Mouse (Mus musculus) heart, embryonic 13.5 days (tissue): ENCODE results near the gene Il2ra. TPM values are rescaled to one million over a fixed set of nuclear protein-coding genes. Genes with fewer than 3 reads are reported as not detected.
"Not testable (repeated sequence)": the region's sequence is repeated elsewhere in the genome, so short reads cannot be mapped to it uniquely, and the experiment has no call there.

Experiments
- ATAC-seq: fragments of 200-750 bp; cut with Nextera tagmentation; 2 replicates; pipeline ENCODE4 v1.8.0; 2017; ENCODE audit warnings: moderate TSS enrichment; ENCODE audit not compliant: insufficient number of reproducible peaks, low FRiP score, low TSS enrichment; ENCODE audit errors: extremely low read depth
- H3K27ac ChIP-seq: fragments of 300-500 bp; sonication (generic); replicated peaks from 2 replicates; pipeline ENCODE4 v1.5.1; 2015; ENCODE audit warnings: moderate library complexity, mild to moderate bottlenecking, inconsistent platforms
- H3K27me3 ChIP-seq: fragments of 300-500 bp; sonication (generic); replicated peaks from 2 replicates; pipeline ENCODE4 v1.6.1; 2015; ENCODE audit warnings: mild to moderate bottlenecking, inconsistent platforms
- H3K36me3 ChIP-seq: fragments of 300-500 bp; sonication (generic); 2 replicates; pipeline ENCODE4 v1.6.1; 2015; ENCODE audit warnings: mild to moderate bottlenecking, inconsistent platforms
- H3K4me1 ChIP-seq: fragments of 300-500 bp; sonication (generic); 2 replicates; pipeline ENCODE4 v1.6.1; 2015; ENCODE audit warnings: inconsistent platforms
- H3K4me2 ChIP-seq: fragments of 300-500 bp; sonication (generic); 2 replicates; pipeline ENCODE4 v1.6.1; 2015; ENCODE audit warnings: inconsistent platforms, mild to moderate bottlenecking, moderate library complexity
- H3K4me3 ChIP-seq: fragments of 300-500 bp; sonication (generic); 2 replicates; pipeline ENCODE4 v1.5.1; 2015; ENCODE audit warnings: moderate library complexity, mild to moderate bottlenecking, inconsistent platforms
- H3K9ac ChIP-seq: fragments of 300-500 bp; sonication (generic); 2 replicates; pipeline ENCODE4 v1.6.1; 2015; ENCODE audit warnings: inconsistent platforms, mild to moderate bottlenecking, moderate library complexity
- H3K9me3 ChIP-seq: fragments of 300-500 bp; sonication (generic); 2 replicates; pipeline ENCODE4 v1.6.1; 2016; ENCODE audit warnings: inconsistent platforms
- WGBS: fragments of 180-500 bp; shearing (Covaris S2); methylation state at CpG from one replicate; pipeline ENCODE4 v1.1.7; 2015; ENCODE audit warnings: mixed read lengths; 5-methylcytosine and 5-hydroxymethylcytosine counted together
- polyA plus RNA-seq: library from polyadenylated mRNA; unstranded; fragments of >200 nt; fragmentation: Nextera tagmentation; extraction: Ambion mirVana; gene quantifications from 2 replicates; pipeline ENCODE4 v1.2.1, GENCODE M21; 2015

Gene Il2ra
- polyA plus RNA-seq = 0.29 TPM in 1 of 2 replicates, not detected in the other

DNA sequence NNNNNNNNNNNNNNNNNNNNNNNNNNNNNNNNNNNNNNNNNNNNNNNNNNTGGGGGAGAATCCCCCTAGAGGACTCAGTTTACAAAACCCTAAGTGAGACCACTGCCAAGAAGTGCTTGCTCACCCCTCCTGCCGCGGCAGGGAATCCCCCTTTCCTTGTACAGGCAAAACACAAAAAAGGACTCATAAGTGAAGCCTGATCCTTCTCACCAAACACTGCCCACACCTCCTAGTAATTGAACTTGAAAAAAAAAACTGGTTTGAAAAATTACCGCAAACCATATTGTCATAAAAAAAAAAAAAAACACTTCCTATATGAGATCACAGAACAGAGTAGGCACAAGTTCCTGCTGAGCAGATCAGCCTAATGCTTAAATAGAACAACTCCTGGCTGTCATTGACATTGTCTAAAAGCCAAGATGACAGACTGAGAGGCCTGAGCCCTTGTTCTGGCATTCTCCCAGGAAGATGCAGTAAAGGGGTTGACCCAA, at the start of gene Il2ra:
TSS of gene Il2ra (plus strand) at position 357 of the 491 bp plus-strand sequence.
- no peaks in the 10 kb centered on the region for H3K27me3 ChIP-seq
- no peak for ATAC-seq
- no peak within 1 kb of the TSS for H3K4me3 ChIP-seq
- no peaks in the 10 kb centered on the region for H3K9me3 ChIP-seq
- no peak within 1 kb of the TSS for H3K4me2 ChIP-seq
- WGBS = 79% methylated on average over 3 of the region's 3 CpGs
- H3K4me1 ChIP-seq = no peaks in the 10 kb centered on the region
- H3K9ac ChIP-seq = no peak within 1 kb of the TSS
- no peak within 1 kb of the TSS for H3K27ac ChIP-seq
- no peaks in the 10 kb centered on the region for H3K36me3 ChIP-seq

DNA sequence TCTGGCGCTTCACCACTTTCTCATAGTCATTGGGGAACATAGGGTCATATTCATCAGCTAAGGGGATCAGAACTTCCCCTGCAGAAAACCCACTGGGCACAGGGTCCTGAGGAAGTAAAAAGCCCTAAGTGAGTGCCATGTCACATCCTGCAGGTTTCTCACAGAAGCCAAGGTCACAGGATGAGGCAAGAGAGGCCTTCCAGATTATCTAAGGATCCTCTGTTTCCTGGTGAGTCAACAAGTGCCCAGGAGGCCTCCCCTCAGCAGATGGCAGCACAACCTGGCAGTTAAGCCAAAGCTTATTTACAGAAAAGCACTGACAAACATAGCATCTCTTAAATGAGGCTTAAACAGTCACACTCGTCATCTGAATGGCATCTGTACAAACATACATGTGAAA, 45.9 kb upstream of the Il2ra start:
- no peaks in the 10 kb centered on the region for H3K9me3 ChIP-seq
- 81% methylated on average over 2 of the region's 2 CpGs for WGBS
- no peak for ATAC-seq
- no peak overlapping the region for H3K4me3 ChIP-seq
- H3K4me1 ChIP-seq = peaks cover 8% of the 10 kb centered on the region
- no peak overlapping the region for H3K9ac ChIP-seq
- H3K36me3 ChIP-seq = peaks cover 89% of the 10 kb centered on the region
- H3K27ac ChIP-seq = no peak overlapping the region
- no peak overlapping the region for H3K4me2 ChIP-seq
- no peaks in the 10 kb centered on the region for H3K27me3 ChIP-seq

DNA sequence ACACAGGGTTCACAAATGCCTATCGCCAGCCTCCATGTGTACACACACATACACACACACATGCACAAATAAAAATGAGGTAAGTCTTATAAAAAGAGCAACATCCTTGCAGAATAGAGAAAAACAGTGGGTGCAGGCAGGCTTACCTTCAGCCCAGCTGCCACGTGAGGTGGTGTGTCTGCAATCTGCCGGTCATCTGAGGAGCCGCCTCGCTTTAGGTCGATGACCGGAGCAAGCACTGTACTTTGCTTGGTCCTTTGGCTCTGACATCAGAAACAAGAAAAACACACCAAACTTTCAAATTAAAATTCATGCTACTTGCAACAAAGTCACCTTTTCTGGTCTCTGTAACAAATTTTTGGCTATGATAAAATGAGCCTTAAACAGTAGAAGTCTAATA, 44.7 kb upstream of the Il2ra start:
- H3K36me3 ChIP-seq = peaks cover 76% of the 10 kb centered on the region
- no peaks in the 10 kb centered on the region for H3K9me3 ChIP-seq
- H3K27me3 ChIP-seq = no peaks in the 10 kb centered on the region
- ATAC-seq = no peak
- no peak overlapping the region for H3K4me3 ChIP-seq
- no peak overlapping the region for H3K4me2 ChIP-seq
- no peak overlapping the region for H3K27ac ChIP-seq
- no peak overlapping the region for H3K9ac ChIP-seq
- 94% methylated on average over 7 of the region's 7 CpGs for WGBS
- H3K4me1 ChIP-seq = peaks cover 14% of the 10 kb centered on the region

DNA sequence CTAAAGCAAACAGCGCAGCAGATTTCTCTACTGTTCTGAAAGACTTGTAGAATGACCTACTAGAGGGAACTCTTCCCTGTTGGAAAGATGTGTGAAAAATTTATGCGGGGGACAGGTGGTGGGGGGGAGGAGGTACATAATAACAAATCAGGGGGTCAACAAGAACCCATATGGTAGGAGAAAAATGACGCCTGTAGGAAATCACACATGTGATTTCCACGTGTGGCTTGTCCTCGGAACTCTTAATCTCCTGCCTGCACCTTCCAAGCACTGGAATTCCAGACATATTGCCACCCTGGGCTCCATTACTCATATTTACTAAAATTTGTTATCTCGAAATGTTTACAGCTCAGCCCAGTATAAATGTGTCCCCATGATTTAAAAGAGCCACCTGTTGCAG, 40.8 kb upstream of the Il2ra start:
- H3K27me3 ChIP-seq = no peaks in the 10 kb centered on the region
- H3K4me1 ChIP-seq = peaks cover 14% of the 10 kb centered on the region
- peak overlapping the region; percentile 94 for H3K9ac ChIP-seq
- H3K4me3 ChIP-seq = peak overlapping the region; percentile 86
- H3K36me3 ChIP-seq = peaks cover 44% of the 10 kb centered on the region
- no peak for ATAC-seq
- 70% methylated on average over 6 of the region's 6 CpGs for WGBS
- H3K9me3 ChIP-seq = no peaks in the 10 kb centered on the region
- no peak overlapping the region for H3K27ac ChIP-seq
- H3K4me2 ChIP-seq = peak overlapping the region; percentile 89

DNA sequence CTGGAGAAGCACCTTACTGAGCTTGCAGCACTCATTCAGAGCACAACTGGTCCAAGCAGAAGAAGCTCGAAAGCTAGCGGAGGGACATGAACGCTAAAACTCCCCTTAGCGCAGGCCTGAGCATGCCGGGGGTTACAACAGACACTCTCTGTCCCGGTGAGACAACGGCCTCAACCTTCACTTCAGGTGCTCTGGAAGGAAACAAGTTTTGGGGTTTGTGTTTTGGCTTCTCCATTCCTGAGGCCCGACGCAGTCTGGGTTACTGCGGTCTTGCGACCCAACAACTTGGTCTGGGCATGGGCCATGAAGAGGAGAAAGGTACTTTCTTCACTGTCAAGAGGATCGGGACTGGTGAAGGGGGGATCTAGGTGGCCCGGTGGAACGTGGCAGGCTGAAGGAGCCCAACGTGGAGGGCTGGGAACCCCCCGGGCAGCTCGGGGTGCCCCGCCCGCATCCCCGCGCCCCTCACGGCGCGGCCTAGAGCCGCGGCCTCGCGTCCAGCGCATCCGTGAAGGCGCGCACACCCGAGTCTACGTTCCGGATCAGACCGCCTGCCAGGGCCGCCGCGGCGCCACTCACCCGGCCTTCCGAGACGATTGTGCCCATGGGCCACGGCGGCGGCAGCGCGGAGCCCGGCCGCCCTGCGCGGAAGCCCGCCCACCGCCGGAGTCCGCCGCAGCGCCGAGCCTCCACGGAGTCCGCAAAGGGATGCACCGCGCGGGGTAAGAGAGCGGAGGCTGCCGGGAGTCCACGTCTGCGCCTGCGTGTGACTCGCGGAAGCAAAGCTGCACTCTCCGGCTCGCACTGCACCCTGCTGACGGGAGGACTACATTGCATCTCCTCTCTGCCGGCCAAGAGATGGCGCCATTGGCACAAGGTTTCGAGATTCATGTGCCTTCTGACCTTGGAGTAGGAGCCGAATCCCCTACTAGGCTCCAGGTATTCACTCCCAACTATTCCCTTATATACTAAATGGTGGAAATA, 39.8 kb upstream of the Il2ra start:
- no peaks in the 10 kb centered on the region for H3K9me3 ChIP-seq
- under 1% methylated on average over 78 of the region's 78 CpGs for WGBS
- ATAC-seq = peak; percentile 94

DNA sequence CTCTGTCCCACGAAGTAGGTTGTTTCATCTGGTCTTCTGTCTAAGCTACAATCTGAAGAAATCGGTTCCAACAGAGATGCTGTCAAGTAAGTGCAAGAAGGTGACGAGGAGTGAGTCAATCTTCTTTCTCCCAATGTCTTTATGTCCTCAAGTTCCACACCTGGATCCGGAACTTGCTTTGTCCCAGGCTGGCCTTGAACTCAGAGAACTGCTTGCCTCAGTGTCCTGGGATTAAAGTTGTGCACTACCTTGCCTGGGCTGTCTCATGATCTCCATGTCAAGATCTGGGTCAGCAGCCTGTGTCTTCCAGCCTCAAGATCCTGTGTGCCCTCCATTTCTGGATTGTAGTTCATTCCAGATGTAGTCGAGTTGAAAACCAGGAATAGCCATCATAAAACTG, 38.6 kb upstream of the Il2ra start, which contains the start of gene Rbm17:
TSS of gene Rbm17 (minus strand) at position 101 of the 400 bp plus-strand sequence.
- Histone ChIP-seq H3K36me3 (peaks cover 21% of the 10 kb centered on the region), H3K9me3 (no peaks in the 10 kb centered on the region), H3K27ac (peak within 1 kb of the TSS; percentile 56), H3K4me2 (peak within 1 kb of the TSS; percentile 89), H3K9ac (peak within 1 kb of the TSS; percentile 94), H3K4me3 (peak within 1 kb of the TSS; percentile 86), H3K4me1 (peaks cover 14% of the 10 kb centered on the region), H3K27me3 (no peaks in the 10 kb centered on the region)
- 77% methylated on average over 5 of the region's 5 CpGs for WGBS
- no peak for ATAC-seq

More for the DNA sequence above, 39.8 kb upstream of the Il2ra start:
- H3K9ac ChIP-seq = peak overlapping the region; percentile 94
- H3K27ac ChIP-seq = peak overlapping the region; percentile 56
- peak overlapping the region; percentile 86 for H3K4me3 ChIP-seq
- peak overlapping the region; percentile 89 for H3K4me2 ChIP-seq
- no peaks in the 10 kb centered on the region for H3K27me3 ChIP-seq
- peaks cover 14% of the 10 kb centered on the region for H3K4me1 ChIP-seq
- peaks cover 34% of the 10 kb centered on the region for H3K36me3 ChIP-seq

DNA sequence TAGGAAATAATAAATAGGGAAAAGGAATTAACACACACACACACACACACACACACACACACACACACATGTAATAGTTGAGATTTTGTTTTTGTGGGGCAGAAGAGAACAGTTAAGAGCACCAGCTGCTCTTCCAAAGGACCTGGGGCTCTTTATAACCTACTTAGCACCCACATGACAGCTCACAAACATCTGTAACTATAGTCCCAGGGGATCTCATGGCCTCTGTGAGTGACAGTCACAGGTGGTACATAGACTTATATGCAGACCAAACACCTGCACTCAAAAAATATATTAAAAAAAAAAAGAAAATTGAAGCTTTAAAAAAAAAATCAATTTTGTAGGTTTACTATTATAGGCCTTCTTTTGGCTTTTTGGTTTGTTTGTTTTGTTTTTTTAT, 37.7 kb upstream of the Il2ra start:
- Histone ChIP-seq H3K36me3 (peaks cover 13% of the 10 kb centered on the region), H3K27ac (no peak overlapping the region), H3K9ac (no peak overlapping the region), H3K27me3 (no peaks in the 10 kb centered on the region), H3K4me3 (no peak overlapping the region), H3K9me3 (no peaks in the 10 kb centered on the region), H3K4me2 (no peak overlapping the region), H3K4me1 (peaks cover 14% of the 10 kb centered on the region)
- no peak for ATAC-seq

DNA sequence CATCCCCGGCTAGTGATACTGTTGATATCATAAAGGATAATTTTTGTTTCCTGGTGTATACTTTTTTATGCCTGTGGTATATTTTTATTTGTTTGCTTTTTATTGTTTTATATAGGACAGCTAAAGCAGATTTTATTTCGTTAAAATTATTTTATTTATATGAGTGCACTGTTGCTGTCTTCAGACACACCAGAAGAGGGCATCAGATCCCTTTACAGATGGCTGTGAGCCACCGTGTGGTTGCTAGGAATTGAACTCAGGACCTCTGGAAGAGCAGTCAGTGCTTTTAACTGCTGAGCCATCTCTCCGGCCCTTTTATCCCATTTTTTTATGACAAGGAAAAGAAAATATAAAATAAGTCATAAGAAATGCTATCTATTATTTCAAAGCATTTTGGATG, 35.9 kb upstream of the Il2ra start:
- ATAC-seq, H3K27me3 ChIP-seq, H3K9ac ChIP-seq, H3K4me2 ChIP-seq, H3K36me3 ChIP-seq, H3K4me1 ChIP-seq, H3K4me3 ChIP-seq, H3K27ac ChIP-seq, H3K9me3 ChIP-seq: not testable (repeated sequence)
- WGBS = 75% methylated on average over 4 of the region's 4 CpGs

DNA sequence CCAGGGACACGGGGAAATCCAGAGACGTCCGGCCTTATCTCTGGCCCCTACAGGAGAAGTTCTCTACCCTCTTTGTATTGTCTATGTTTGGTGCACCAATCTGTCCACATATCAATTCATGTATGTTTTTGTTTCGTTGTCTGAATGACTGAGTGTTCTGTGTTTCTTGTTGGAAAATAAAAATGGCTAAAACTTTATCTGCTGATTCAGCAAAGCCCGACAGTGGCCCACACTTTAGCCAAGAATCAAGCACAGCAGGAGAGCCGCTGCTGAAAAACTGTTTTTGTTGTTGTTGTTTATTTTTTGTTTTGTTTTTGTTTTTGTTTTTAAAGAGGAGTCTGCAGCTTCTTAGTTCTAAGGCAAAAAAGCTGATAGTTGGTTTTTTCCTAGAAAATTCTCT, 29.7 kb upstream of the Il2ra start:
- 76% methylated on average over 6 of the region's 6 CpGs for WGBS
- not testable (repeated sequence) for H3K27me3 ChIP-seq, H3K36me3 ChIP-seq, H3K9me3 ChIP-seq, H3K4me2 ChIP-seq, ATAC-seq, H3K4me3 ChIP-seq, H3K9ac ChIP-seq, H3K4me1 ChIP-seq, H3K27ac ChIP-seq

DNA sequence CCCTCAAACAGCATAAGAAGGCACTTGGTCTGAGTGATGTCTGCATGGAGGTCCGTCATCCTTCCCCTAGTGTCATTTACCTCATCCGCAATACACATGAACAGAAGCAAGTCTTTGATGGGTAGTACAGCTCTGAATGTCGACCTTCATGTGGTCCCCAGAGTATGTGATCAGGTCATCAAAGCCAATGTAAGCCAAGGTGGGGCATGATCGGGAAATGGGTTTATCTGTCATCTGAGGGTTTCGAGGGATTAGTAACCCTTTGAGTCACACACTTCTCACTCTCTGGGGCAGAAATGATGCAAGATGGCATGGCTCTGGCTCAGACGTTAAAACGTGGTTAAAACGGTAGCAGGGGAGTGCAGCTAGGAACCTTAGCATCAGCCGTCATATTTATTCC, 25.8 kb upstream of the Il2ra start:
- H3K9me3 ChIP-seq = no peaks in the 10 kb centered on the region
- no peaks in the 10 kb centered on the region for H3K4me1 ChIP-seq
- H3K4me3 ChIP-seq = no peak overlapping the region
- H3K27ac ChIP-seq = no peak overlapping the region
- ATAC-seq = no peak
- 84% methylated on average over 9 of the region's 9 CpGs for WGBS
- H3K9ac ChIP-seq = no peak overlapping the region
- no peaks in the 10 kb centered on the region for H3K36me3 ChIP-seq
- H3K4me2 ChIP-seq = no peak overlapping the region
- no peaks in the 10 kb centered on the region for H3K27me3 ChIP-seq

DNA sequence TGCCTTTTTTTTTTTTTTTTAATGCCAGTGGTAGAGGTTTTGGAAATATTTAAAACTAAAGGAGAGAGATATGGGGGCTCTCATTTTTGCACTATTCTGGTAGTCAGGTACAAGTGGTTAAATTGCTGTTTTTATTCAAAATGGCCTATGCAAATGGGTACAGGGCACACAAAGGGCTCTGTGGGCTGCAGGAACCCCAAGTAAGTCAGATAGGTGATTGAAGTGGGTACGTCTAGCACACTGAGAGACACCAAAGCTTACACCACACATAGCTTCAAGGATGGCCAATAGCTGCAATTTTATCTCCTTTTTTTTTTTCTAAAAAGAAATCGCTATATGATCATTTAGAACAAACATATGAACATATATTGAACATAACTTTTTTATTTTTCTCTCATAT, 23.0 kb upstream of the Il2ra start:
- no peak overlapping the region for H3K4me2 ChIP-seq
- 71% methylated on average over 2 of the region's 2 CpGs for WGBS
- H3K36me3 ChIP-seq = no peaks in the 10 kb centered on the region
- H3K27me3 ChIP-seq = no peaks in the 10 kb centered on the region
- no peaks in the 10 kb centered on the region for H3K4me1 ChIP-seq
- ATAC-seq = no peak
- no peak overlapping the region for H3K9ac ChIP-seq
- no peak overlapping the region for H3K27ac ChIP-seq
- H3K9me3 ChIP-seq = no peaks in the 10 kb centered on the region
- H3K4me3 ChIP-seq = no peak overlapping the region

DNA sequence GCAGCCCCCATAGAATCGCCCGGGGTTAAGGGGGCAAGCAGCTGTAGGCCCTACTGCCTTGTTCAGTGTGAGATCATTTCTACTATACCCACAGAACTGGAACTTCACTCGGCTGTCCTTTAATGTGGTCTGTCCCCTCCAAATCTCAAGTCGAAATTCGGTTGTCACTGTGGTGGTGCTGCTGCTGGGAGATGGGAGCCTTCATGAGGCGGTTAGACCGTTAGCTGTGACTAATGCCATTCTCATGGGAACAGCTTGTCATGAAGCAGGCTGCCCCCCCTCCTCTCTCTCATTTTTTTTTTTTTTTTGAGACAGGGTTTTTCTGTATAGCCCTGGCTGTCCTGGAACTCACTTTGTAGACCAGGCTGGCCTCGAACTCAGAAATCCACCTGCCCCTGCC, 19.4 kb upstream of the Il2ra start:
- ATAC-seq = no peak
- H3K27ac ChIP-seq = no peak overlapping the region
- WGBS = 76% methylated on average over 8 of the region's 8 CpGs

More for the DNA sequence above, 19.4 kb upstream of the Il2ra start:
- Histone ChIP-seq H3K36me3 (no peaks in the 10 kb centered on the region), H3K4me3 (no peak overlapping the region), H3K9ac (no peak overlapping the region), H3K4me2 (no peak overlapping the region), H3K9me3 (no peaks in the 10 kb centered on the region), H3K4me1 (no peaks in the 10 kb centered on the region), H3K27me3 (no peaks in the 10 kb centered on the region)
